21 mouse cellular contexts compared by ENCODE assay signal in genomic region chr1:154802301-154802904, GRCm38 (mm10).
DNase-seq lines count a peak whose midpoint lies in the region; ATAC-seq and TF ChIP-seq lines count a peak whose summit lies in the region.
"Had no signal": no experiment of that assay in that cellular context is flagged by ENCODE, and none has a peak within 500 bp of the region (broad histone marks: within the 10 kb centered on the region; RNA-seq: fewer than 3 reads in every experiment).

No protein-coding gene starts in this region.

- no peak for TF ChIP-seq CTCF in lung, embryonic 14.5 days (IDR thresholded peaks at IDR 0.05; ENCODE audit: low read depth)
- no peak for TF ChIP-seq CTCF in forebrain, postnatal 0 days (IDR thresholded peaks at IDR 0.05; ENCODE audit: low read depth)

- H3K27me3 ChIP-seq in lung, embryonic 14.5 days (ENCODE audit: insufficient read depth, low read length) = no peaks in the 10 kb centered on the region
- H3K27me3 ChIP-seq in forebrain, postnatal 0 days (ENCODE audit: insufficient read depth, low read length) = no peaks in the 10 kb centered on the region
- H3K27me3 ChIP-seq: embryonic facial prominence, embryonic 15.5 days had no signal

- H3K4me2 ChIP-seq in lung, embryonic 14.5 days = no peak overlapping the region
- no peak overlapping the region for H3K4me2 ChIP-seq in forebrain, postnatal 0 days (ENCODE audit: low read depth)
- H3K4me2 ChIP-seq: embryonic facial prominence, embryonic 15.5 days had no signal

- no peak overlapping the region for H3K4me3 ChIP-seq in lung, embryonic 14.5 days (ENCODE audit: low read depth, low read length)
- no peak overlapping the region for H3K4me3 ChIP-seq in forebrain, postnatal 0 days (ENCODE audit: low read depth, low read length)
- H3K4me3 ChIP-seq: embryonic facial prominence, embryonic 15.5 days; heart, embryonic 10.5 days had no signal

- no peaks in the 10 kb centered on the region for H3K36me3 ChIP-seq in lung, embryonic 14.5 days (ENCODE audit: insufficient read depth)
- H3K36me3 ChIP-seq in forebrain, postnatal 0 days (ENCODE audit: insufficient read depth) = no peaks in the 10 kb centered on the region
- H3K36me3 ChIP-seq: embryonic facial prominence, embryonic 15.5 days; heart, embryonic 10.5 days had no signal

- no peak overlapping the region for H3K9ac ChIP-seq in lung, embryonic 14.5 days
- no peak overlapping the region for H3K9ac ChIP-seq in forebrain, postnatal 0 days
- H3K9ac ChIP-seq: embryonic facial prominence, embryonic 15.5 days; liver, postnatal 0 days had no signal

- no peaks in the 10 kb centered on the region for H3K4me1 ChIP-seq in lung, embryonic 14.5 days (ENCODE audit: insufficient read depth)
- H3K4me1 ChIP-seq in forebrain, postnatal 0 days (ENCODE audit: insufficient read depth) = peaks cover 18% of the 10 kb centered on the region
- H3K4me1 ChIP-seq: embryonic facial prominence, embryonic 15.5 days had no signal

- ATAC-seq in frontal cortex, adult (ENCODE audit: low TSS enrichment) = peak; percentile 64
- ATAC-seq in lung, embryonic 14.5 days (ENCODE audit: insufficient read depth) = peak; percentile 41; the same call in 1 of the 2 replicates
- peak; percentile 61 for ATAC-seq in forebrain, postnatal 0 days
- ATAC-seq: activated CD4-positive, CD25-positive, alpha-beta regulatory T cell, adult 4 months; inflammation-experienced regulatory T-cells, adult 6 months; liver, postnatal 0 days; Patski had no signal

- H3K27ac ChIP-seq in lung, embryonic 14.5 days (ENCODE audit: low read depth) = no peak overlapping the region
- peak overlapping the region; percentile 70 for H3K27ac ChIP-seq in forebrain, postnatal 0 days (ENCODE audit: low read depth, low read length)
- H3K27ac ChIP-seq: embryonic facial prominence, embryonic 15.5 days; heart, embryonic 10.5 days had no signal

- WGBS in lung, embryonic 14.5 days = 46% methylated on average over 5 of the region's 5 CpGs
- 30% methylated on average over 5 of the region's 5 CpGs for WGBS in forebrain, postnatal 0 days

- H3K9me3 ChIP-seq in lung, embryonic 14.5 days (ENCODE audit: low read depth, low read length) = no peaks in the 10 kb centered on the region
- no peaks in the 10 kb centered on the region for H3K9me3 ChIP-seq in forebrain, postnatal 0 days (ENCODE audit: low read length)
- H3K9me3 ChIP-seq: embryonic facial prominence, embryonic 15.5 days; heart, embryonic 10.5 days had no signal

- no peak for DNase-seq in frontal cortex, postnatal 14 days (ENCODE audit: low spot score in 2 of 2)
- DNase-seq in lung, embryonic 14.5 days = peak; percentile 22
- DNase-seq in lung, postnatal 14 days = no peak
- DNase-seq in brain, adult 2 months (ENCODE audit: low read depth, low spot score) = peak; percentile 69
- DNase-seq in forebrain, postnatal 0 days = peak; percentile 76
- DNase-seq in retina, embryonic 14.5 days (ENCODE audit: low spot score) = no peak
- DNase-seq: adrenal gland, postnatal 36 days; embryo, embryonic 11 days; gastrocnemius, postnatal 14 days; heart, postnatal 36 days; kidney, adult 9 months; kidney, postnatal 4 days; liver; liver, postnatal 0 days; thymus, postnatal 4 days had no signal

Comparison
In these comparisons a context has a peak if more than half of its experiments do, and no peak if none do; other contexts are left out.
1. DNase-seq: peak in lung, embryonic 14.5 days (single experiment), brain, adult 2 months (single experiment) and forebrain, postnatal 0 days (single experiment); none in frontal cortex, postnatal 14 days (0 of 2), lung, postnatal 14 days (single experiment) and retina, embryonic 14.5 days (single experiment).
2. Peak in every context shown above with its lines, with median percentiles within 50 percentile points of each other: ATAC-seq.